Mouse (Mus musculus) forebrain, embryonic 15.5 days (tissue): Measurements from ENCODE around the gene Tet1. TPM values are rescaled to one million over a fixed set of nuclear protein-coding genes. Genes with fewer than 3 reads are reported as not detected.

Source experiments
- ATAC-seq: fragments of 200-750 bp; cut with Nextera tagmentation; replicated peaks from 2 replicates; pipeline ENCODE4 v1.8.0; 2017; ENCODE audit warnings: mild to moderate bottlenecking, moderate TSS enrichment, moderate library complexity
- H3K27ac ChIP-seq: fragments of 300-500 bp; sonication (generic); replicated peaks from 2 replicates; pipeline ENCODE4 v1.5.1; 2015; ENCODE audit warnings: mild to moderate bottlenecking, inconsistent platforms
- H3K27me3 ChIP-seq: fragments of 300-500 bp; sonication (generic); 2 replicates; pipeline ENCODE4 v1.6.1; 2015; ENCODE audit warnings: inconsistent platforms
- H3K36me3 ChIP-seq: fragments of 300-500 bp; sonication (generic); 2 replicates; pipeline ENCODE4 v1.6.1; 2015; ENCODE audit warnings: mild to moderate bottlenecking, inconsistent platforms
- H3K4me1 ChIP-seq: fragments of 300-500 bp; sonication (generic); 2 replicates; pipeline ENCODE4 v1.6.1; 2015; ENCODE audit warnings: inconsistent platforms
- H3K4me2 ChIP-seq: fragments of 300-500 bp; sonication (generic); replicated peaks from 2 replicates; pipeline ENCODE4 v1.6.1; 2015; ENCODE audit warnings: mild to moderate bottlenecking, inconsistent platforms
- H3K4me3 ChIP-seq: fragments of 300-500 bp; sonication (generic); 2 replicates; pipeline ENCODE4 v1.5.1; 2015; ENCODE audit warnings: mild to moderate bottlenecking, inconsistent platforms
- H3K9ac ChIP-seq: fragments of 300-500 bp; sonication (generic); replicated peaks from 2 replicates; pipeline ENCODE4 v1.6.1; 2015; ENCODE audit warnings: mild to moderate bottlenecking, inconsistent platforms
- H3K9me3 ChIP-seq: fragments of 300-500 bp; sonication (generic); 2 replicates; pipeline ENCODE4 v1.6.1; 2016; ENCODE audit warnings: inconsistent platforms
- WGBS: fragments of 180-500 bp; shearing (Covaris S2); methylation state at CpG from one replicate; pipeline ENCODE4 v1.1.7; 2015; ENCODE audit warnings: mixed read lengths; 5-methylcytosine and 5-hydroxymethylcytosine counted together
- polyA plus RNA-seq: library from polyadenylated mRNA; unstranded; fragments of >200 nt; fragmentation: Nextera tagmentation; extraction: Ambion mirVana; gene quantifications from 2 replicates; pipeline ENCODE4 v1.2.1, GENCODE M21; 2015

The Tet1 gene
- polyA plus RNA-seq, 1 experiment from 2014 or later: 35.0 TPM

- Histone ChIP-seq H3K27ac (no peak overlapping the region), H3K27me3 (no peaks in the 10 kb centered on the region), H3K9ac (no peak overlapping the region), H3K4me3 (no peak overlapping the region), H3K4me2 (no peak overlapping the region), H3K4me1 (no peaks in the 10 kb centered on the region), H3K9me3 (no peaks in the 10 kb centered on the region), H3K36me3 (no peaks in the 10 kb centered on the region)
- WGBS: 69% methylated on average over 1 of the region's 1 CpGs
- no peak for ATAC-seq
These were observed 6.0 kb downstream of the Tet1 start for GRCm38 (mm10) chr10:62902829-62903228.

- Histone ChIP-seq H3K9ac (no peak overlapping the region), H3K4me1 (no peaks in the 10 kb centered on the region), H3K9me3 (no peaks in the 10 kb centered on the region), H3K27me3 (no peaks in the 10 kb centered on the region), H3K27ac (no peak overlapping the region), H3K36me3 (no peaks in the 10 kb centered on the region), H3K4me3 (no peak overlapping the region), H3K4me2 (no peak overlapping the region)
- ATAC-seq: no peak
- 47% methylated on average over 8 of the region's 8 CpGs for WGBS
These were observed 7.0 kb downstream of the Tet1 start for GRCm38 (mm10) chr10:62901826-62902225.

- 92% methylated on average over 4 of the region's 4 CpGs for WGBS
- no peaks in the 10 kb centered on the region for H3K36me3 ChIP-seq
- no peaks in the 10 kb centered on the region for H3K4me1 ChIP-seq
- no peaks in the 10 kb centered on the region for H3K27me3 ChIP-seq
- no peak overlapping the region for H3K27ac ChIP-seq
- no peaks in the 10 kb centered on the region for H3K9me3 ChIP-seq
- H3K4me2 ChIP-seq: no peak overlapping the region
- ATAC-seq: no peak
- no peak overlapping the region for H3K4me3 ChIP-seq
- no peak overlapping the region for H3K9ac ChIP-seq
These were observed 8.7 kb downstream of the Tet1 start for GRCm38 (mm10) chr10:62900144-62900543.

- H3K4me1 ChIP-seq: no peaks in the 10 kb centered on the region
- H3K27ac ChIP-seq: no peak overlapping the region
- no peak overlapping the region for H3K9ac ChIP-seq
- H3K9me3 ChIP-seq: no peaks in the 10 kb centered on the region
- no peak overlapping the region for H3K4me2 ChIP-seq
- ATAC-seq: no peak
- H3K4me3 ChIP-seq: no peak overlapping the region
- H3K36me3 ChIP-seq: no peaks in the 10 kb centered on the region
- no peaks in the 10 kb centered on the region for H3K27me3 ChIP-seq
- 79% methylated on average over 2 of the region's 2 CpGs for WGBS
These were observed 10.7 kb downstream of the Tet1 start for GRCm38 (mm10) chr10:62898061-62898460.

- Histone ChIP-seq H3K4me2 (no peak overlapping the region), H3K9ac (no peak overlapping the region), H3K36me3 (no peaks in the 10 kb centered on the region), H3K4me3 (no peak overlapping the region), H3K27me3 (no peaks in the 10 kb centered on the region), H3K4me1 (no peaks in the 10 kb centered on the region), H3K27ac (no peak overlapping the region), H3K9me3 (no peaks in the 10 kb centered on the region)
- no peak for ATAC-seq
- 96% methylated on average over 3 of the region's 3 CpGs for WGBS
These were observed 11.4 kb downstream of the Tet1 start for GRCm38 (mm10) chr10:62897437-62897836.

- no peaks in the 10 kb centered on the region for H3K27me3 ChIP-seq
- no peak overlapping the region for H3K4me3 ChIP-seq
- H3K9me3 ChIP-seq: no peaks in the 10 kb centered on the region
- H3K4me1 ChIP-seq: no peaks in the 10 kb centered on the region
- no peak overlapping the region for H3K4me2 ChIP-seq
- no peaks in the 10 kb centered on the region for H3K36me3 ChIP-seq
- no peak for ATAC-seq
- H3K9ac ChIP-seq: no peak overlapping the region
- H3K27ac ChIP-seq: no peak overlapping the region
- 71% methylated on average over 4 of the region's 4 CpGs for WGBS
These were observed 12.0 kb downstream of the Tet1 start for GRCm38 (mm10) chr10:62896774-62897173.

GRCm38 (mm10) chr10:62896035-62896434 lies 12.8 kb downstream of the Tet1 start:
- 76% methylated on average over 4 of the region's 4 CpGs for WGBS
- ATAC-seq: no peak

GRCm38 (mm10) chr10:62895386-62895785 lies 13.4 kb downstream of the Tet1 start:
- H3K9me3 ChIP-seq: no peaks in the 10 kb centered on the region
- H3K27me3 ChIP-seq: no peaks in the 10 kb centered on the region
- no peak overlapping the region for H3K4me3 ChIP-seq
- H3K27ac ChIP-seq: no peak overlapping the region
- ATAC-seq: no peak
- H3K36me3 ChIP-seq: no peaks in the 10 kb centered on the region
- H3K9ac ChIP-seq: no peak overlapping the region
- no peak overlapping the region for H3K4me2 ChIP-seq
- WGBS: 86% methylated on average over 6 of the region's 6 CpGs
- no peaks in the 10 kb centered on the region for H3K4me1 ChIP-seq

More at GRCm38 (mm10) chr10:62896035-62896434, 12.8 kb downstream of the Tet1 start:
- Histone ChIP-seq H3K27ac (no peak overlapping the region), H3K36me3 (no peaks in the 10 kb centered on the region), H3K9ac (no peak overlapping the region), H3K27me3 (no peaks in the 10 kb centered on the region), H3K4me3 (no peak overlapping the region), H3K4me1 (no peaks in the 10 kb centered on the region), H3K4me2 (no peak overlapping the region), H3K9me3 (no peaks in the 10 kb centered on the region)

GRCm38 (mm10) chr10:62894447-62894846 lies 14.3 kb downstream of the Tet1 start:
- Histone ChIP-seq H3K4me3 (no peak overlapping the region), H3K4me2 (no peak overlapping the region), H3K9me3 (no peaks in the 10 kb centered on the region), H3K4me1 (no peaks in the 10 kb centered on the region), H3K27ac (no peak overlapping the region), H3K27me3 (no peaks in the 10 kb centered on the region), H3K9ac (no peak overlapping the region), H3K36me3 (no peaks in the 10 kb centered on the region)
- WGBS: 76% methylated on average over 3 of the region's 3 CpGs
- no peak for ATAC-seq

GRCm38 (mm10) chr10:62893356-62893884 lies 15.4 kb downstream of the Tet1 start:
- Histone ChIP-seq H3K27me3 (no peaks in the 10 kb centered on the region), H3K36me3 (no peaks in the 10 kb centered on the region), H3K4me3 (no peak overlapping the region), H3K9ac (no peak overlapping the region), H3K27ac (no peak overlapping the region), H3K4me1 (no peaks in the 10 kb centered on the region), H3K4me2 (no peak overlapping the region), H3K9me3 (no peaks in the 10 kb centered on the region)
- 69% methylated on average over 6 of the region's 6 CpGs for WGBS
- no peak for ATAC-seq

GRCm38 (mm10) chr10:62892549-62893232 lies 16.1 kb downstream of the Tet1 start:
- no peak for ATAC-seq

GRCm38 (mm10) chr10:62891025-62891424 lies 17.8 kb downstream of the Tet1 start:
- H3K4me3 ChIP-seq: no peak overlapping the region
- ATAC-seq: no peak
- H3K4me2 ChIP-seq: no peak overlapping the region
- no peak overlapping the region for H3K9ac ChIP-seq
- no peaks in the 10 kb centered on the region for H3K27me3 ChIP-seq
- 91% methylated on average over 3 of the region's 3 CpGs for WGBS
- H3K27ac ChIP-seq: no peak overlapping the region
- peaks cover 14% of the 10 kb centered on the region for H3K4me1 ChIP-seq
- no peaks in the 10 kb centered on the region for H3K36me3 ChIP-seq
- H3K9me3 ChIP-seq: no peaks in the 10 kb centered on the region

More at GRCm38 (mm10) chr10:62892549-62893232, 16.1 kb downstream of the Tet1 start:
- Histone ChIP-seq H3K4me3 (no peak overlapping the region), H3K4me2 (no peak overlapping the region), H3K9ac (no peak overlapping the region), H3K4me1 (no peaks in the 10 kb centered on the region), H3K36me3 (no peaks in the 10 kb centered on the region), H3K9me3 (no peaks in the 10 kb centered on the region), H3K27ac (no peak overlapping the region), H3K27me3 (no peaks in the 10 kb centered on the region)
- WGBS: 26% methylated on average over 4 of the region's 4 CpGs
